14 mouse cellular contexts compared by ENCODE assay signal in genomic region chr10:19168362-19168761, GRCm38 (mm10).
A peak's percentile ranks its signal among the peaks of the same experiment; 100 is the strongest.
DNase-seq lines count a peak whose midpoint lies in the region; ATAC-seq and TF ChIP-seq lines count a peak whose summit lies in the region.
"Had no signal": no experiment of that assay in that cellular context is flagged by ENCODE, and none has a peak within 500 bp of the region (broad histone marks: within the 10 kb centered on the region; RNA-seq: fewer than 3 reads in every experiment).

No protein-coding gene starts in this region.

- no peak overlapping the region for H3K9ac ChIP-seq in heart, embryonic 14.5 days (ENCODE audit: low read length)
- no peak overlapping the region for H3K9ac ChIP-seq in midbrain, embryonic 13.5 days (replicated peaks)
- H3K9ac ChIP-seq: hindbrain, embryonic 12.5 days; lung, embryonic 14.5 days; neural tube, embryonic 12.5 days had no signal

- H3K4me2 ChIP-seq in heart, embryonic 14.5 days (ENCODE audit: low read length) = peak overlapping the region; percentile 41; the same call in 1 of the 2 replicates
- no peak overlapping the region for H3K4me2 ChIP-seq in midbrain, embryonic 13.5 days (replicated peaks)
- H3K4me2 ChIP-seq in myocyte (ENCODE audit: low read depth) = peak overlapping the region; percentile 69
- H3K4me2 ChIP-seq: neural tube, embryonic 12.5 days had no signal

- peak; percentile 10 to 16 for DNase-seq in cerebellum, postnatal 10 days
- DNase-seq in cerebellum, adult 9-10 months = no peak
- DNase-seq in heart, postnatal 4 days = no peak
- no peak for DNase-seq in midbrain, embryonic 10.5 days (ENCODE audit: low spot score)
- no peak for DNase-seq in right cerebral cortex, postnatal 14 days
- DNase-seq: adrenal gland, adult 8-10 months; cerebellum, adult 11-12 months; kidney, adult 9 months had no signal

- H3K36me3 ChIP-seq in heart, embryonic 14.5 days (ENCODE audit: control insufficient read depth, insufficient read depth, low read length) = no peaks in the 10 kb centered on the region
- no peaks in the 10 kb centered on the region for H3K36me3 ChIP-seq in midbrain, embryonic 10.5 days
- no peaks in the 10 kb centered on the region for H3K36me3 ChIP-seq in midbrain, embryonic 13.5 days
- H3K36me3 ChIP-seq in myocyte (ENCODE audit: control insufficient read depth, insufficient read depth) = no peaks in the 10 kb centered on the region
- H3K36me3 ChIP-seq: hindbrain, embryonic 12.5 days; neural tube, embryonic 12.5 days had no signal

- peaks cover 12 to 31% of the 10 kb centered on the region in 2 experiments for H3K4me1 ChIP-seq in heart, embryonic 14.5 days (ENCODE audit: control insufficient read depth in 2 of 2, insufficient read depth in 2 of 2, low read length in 2 of 2)
- H3K4me1 ChIP-seq in midbrain, embryonic 10.5 days = peaks cover 18% of the 10 kb centered on the region
- 0 out of 2 replicates have a peak, but pooled peaks cover 5% of the 10 kb centered on the region for H3K4me1 ChIP-seq in midbrain, embryonic 13.5 days (replicated peaks)

- H3K79me2 ChIP-seq in myocyte (ENCODE audit: control insufficient read depth, insufficient read depth) = no peaks in the 10 kb centered on the region

- no peak overlapping the region for H3K4me3 ChIP-seq in heart, embryonic 14.5 days (ENCODE audit: control insufficient read depth in 1 of 2, insufficient read depth in 1 of 2, low read depth in 1 of 2, low read length in 2 of 2)
- H3K4me3 ChIP-seq in midbrain, embryonic 10.5 days = no peak overlapping the region
- no peak overlapping the region for H3K4me3 ChIP-seq in midbrain, embryonic 13.5 days (replicated peaks)
- H3K4me3 ChIP-seq in myocyte = peak overlapping the region; percentile 14
- H3K4me3 ChIP-seq: hindbrain, embryonic 12.5 days; neural tube, embryonic 12.5 days had no signal

- H3K9me3 ChIP-seq in heart, embryonic 14.5 days (ENCODE audit: control insufficient read depth, low read length) = no peaks in the 10 kb centered on the region
- no peaks in the 10 kb centered on the region for H3K9me3 ChIP-seq in midbrain, embryonic 10.5 days (replicated peaks)
- no peaks in the 10 kb centered on the region for H3K9me3 ChIP-seq in midbrain, embryonic 13.5 days
- H3K9me3 ChIP-seq: hindbrain, embryonic 12.5 days; neural tube, embryonic 12.5 days had no signal

- TF ChIP-seq POLR2A in myocyte (IDR thresholded peaks at IDR 0.05; ENCODE audit: insufficient read length, low read depth) = peak; percentile 57

- ATAC-seq in heart, embryonic 14.5 days (ENCODE audit: insufficient number of reproducible peaks, insufficient read depth, low FRiP score, low read depth) = no peak
- ATAC-seq in midbrain, embryonic 13.5 days = no peak

- H3ac ChIP-seq in myocyte (ENCODE audit: control insufficient read depth, insufficient read length) = no peak overlapping the region

- WGBS in heart, embryonic 14.5 days = 68% methylated on average over 5 of the region's 5 CpGs
- WGBS in midbrain, embryonic 10.5 days = 81% methylated on average over 5 of the region's 5 CpGs
- WGBS in midbrain, embryonic 13.5 days = 82% methylated on average over 5 of the region's 5 CpGs

- no peaks in the 10 kb centered on the region for H3K27me3 ChIP-seq in heart, embryonic 14.5 days (ENCODE audit: control insufficient read depth, insufficient read depth, low read length)
- no peaks in the 10 kb centered on the region for H3K27me3 ChIP-seq in midbrain, embryonic 10.5 days (ENCODE audit: low read depth, poor library complexity, severe bottlenecking)
- no peaks in the 10 kb centered on the region for H3K27me3 ChIP-seq in midbrain, embryonic 13.5 days
- H3K27me3 ChIP-seq in myocyte (ENCODE audit: control insufficient read depth, insufficient read depth, insufficient read length) = no peaks in the 10 kb centered on the region
- H3K27me3 ChIP-seq: hindbrain, embryonic 12.5 days; neural tube, embryonic 12.5 days had no signal

- H3K27ac ChIP-seq in heart, embryonic 14.5 days (replicated peaks in 1 of 2; ENCODE audit: control insufficient read depth in 1 of 2, insufficient read depth in 1 of 2, low read depth in 2 of 2, low read length in 2 of 2) = peak overlapping the region; percentile 69 to 81
- peak overlapping the region; percentile 38; the same call in 1 of the 2 replicates for H3K27ac ChIP-seq in midbrain, embryonic 10.5 days (replicated peaks)
- H3K27ac ChIP-seq in midbrain, embryonic 13.5 days = no peak overlapping the region
- H3K27ac ChIP-seq: hindbrain, embryonic 12.5 days; neural tube, embryonic 12.5 days had no signal

TF ChIP-seq in myocyte, 11 proteins besides CTCF, POLR2A, EP300 and RAD21:
- TF ChIP-seq E2F4 (IDR thresholded peaks at IDR 0.05; ENCODE audit: insufficient read depth) = no peak
- peak; percentile 85 to 100 (median 96) for TF ChIP-seq MYOD1 (IDR thresholded peaks at IDR 0.05; ENCODE audit: control insufficient read depth in 1 of 3, insufficient read length in 2 of 3, low read depth in 2 of 3)
- peak; percentile 93 to 100 (median 97) for TF ChIP-seq MYOG (IDR thresholded peaks at IDR 0.05; ENCODE audit: control insufficient read depth in 1 of 3, insufficient read depth in 1 of 3, insufficient read length in 2 of 3, low read depth in 2 of 3)
- TF ChIP-seq CEBPB (IDR thresholded peaks at IDR 0.05; ENCODE audit: insufficient read depth, poor library complexity, severe bottlenecking) = peak; percentile 89
- TF ChIP-seq MAX (IDR thresholded peaks at IDR 0.05; ENCODE audit: low read depth) = no peak
- peak; percentile 98 for TF ChIP-seq TCF12 (IDR thresholded peaks at IDR 0.05; ENCODE audit: insufficient read depth, poor library complexity, severe bottlenecking)
- peak; percentile 62 for TF ChIP-seq POLR2AphosphoS2 (IDR thresholded peaks at IDR 0.05; ENCODE audit: insufficient read length, low read depth)
- TF ChIP-seq TCF3 (IDR thresholded peaks at IDR 0.05; ENCODE audit: insufficient read length, low read depth) = peak; percentile 97
TF ChIP-seq in myocyte: peak in this region for 6.

Comparison
In these comparisons a context has a peak if more than half of its experiments do, and no peak if none do; other contexts are left out.
1. DNase-seq: peak in cerebellum, postnatal 10 days (2 of 2); none in cerebellum, adult 9-10 months (single experiment), heart, postnatal 4 days (single experiment), midbrain, embryonic 10.5 days (single experiment) and right cerebral cortex, postnatal 14 days (single experiment).